Mouse (Mus musculus): ENCODE data around the gene Rgs3. TPM values are rescaled to one million over a fixed set of nuclear protein-coding genes. Genes with fewer than 3 reads are reported as not detected.

Gene Rgs3
- polyA plus RNA-seq (2017; shearing (Covaris generic)), result 100 to 1,000 TPM in 1 of 2 experiments, 10 to 100 TPM in 1; 73.6 to 122 TPM

GRCm38 (mm10) chr4:62559797-62560329, at the start of gene Rgs3:
Rgs3 (plus strand) TSS chr4:62559847.

GRCm38 (mm10) chr4:62519849-62520233, 39.8 kb upstream of the Rgs3 start, which contains the start of gene Alad:
Alad (minus strand) TSS chr4:62519918.

GRCm38 (mm10) chr4:62524651-62525488, 34.8 kb upstream of the Rgs3 start, which contains the start of the genes Pole3 and 4933430I17Rik:
Pole3 (minus strand) TSS chr4:62525068.
4933430I17Rik (plus strand) TSS chr4:62525369.

Other genes starting within 250 kb of the Rgs3 start
- gene Fkbp15, start 199.3 kb upstream of the Rgs3 start, polyA plus RNA-seq (2017; shearing (Covaris generic)), result 10 to 100 TPM; 54.0 to 74.7 TPM
- gene Slc31a1, start 199.1 kb upstream of the Rgs3 start, polyA plus RNA-seq (2017; shearing (Covaris generic)), result 10 to 100 TPM in 1 of 2 experiments, 1 to 10 TPM in 1; 6.5 to 10.1 TPM
- gene Cdc26, start 151.2 kb upstream of the Rgs3 start, polyA plus RNA-seq (2017; shearing (Covaris generic)), result 10 to 100 TPM; 89.8 to 97.3 TPM
- 10 to 100 TPM; 23.4 to 26.0 TPM for gene Prpf4, start 151.1 kb upstream of the Rgs3 start, polyA plus RNA-seq (2017; shearing (Covaris generic))
- 1 to 10 TPM in 1 of 2 experiments, not detected in 1; 2.0 TPM for gene Rnf183, start 124.6 kb upstream of the Rgs3 start, polyA plus RNA-seq (2017; shearing (Covaris generic))
- gene Wdr31, start 89.0 kb upstream of the Rgs3 start, polyA plus RNA-seq (2017; shearing (Covaris generic)), result 1 to 10 TPM in 1 of 2 experiments, under 1 TPM in 1; 0.70 to 9.4 TPM
- gene Bspry, start 79.8 kb upstream of the Rgs3 start, polyA plus RNA-seq (2017; shearing (Covaris generic)), result 1 to 10 TPM; 6.5 to 7.1 TPM
- 1 to 10 TPM in 1 of 2 experiments, under 1 TPM in 1; 0.60 to 3.2 TPM for gene Hdhd3, start 56.4 kb upstream of the Rgs3 start, polyA plus RNA-seq (2017; shearing (Covaris generic))
- 10 to 100 TPM; 59.0 to 59.1 TPM for gene Alad, start 39.9 kb upstream of the Rgs3 start, polyA plus RNA-seq (2017; shearing (Covaris generic))
- gene Pole3, start 34.8 kb upstream of the Rgs3 start, polyA plus RNA-seq (2017; shearing (Covaris generic)), result 10 to 100 TPM; 25.4 to 26.2 TPM
- under 1 TPM in 1 of 2 experiments, not detected in 1; 0.21 TPM for gene 4933430I17Rik, start 34.5 kb upstream of the Rgs3 start, polyA plus RNA-seq (2017; shearing (Covaris generic))

Data from inflammation-experienced regulatory T-cells (primary cell).